Mouse (Mus musculus): Measurements from ENCODE around the gene Bicdl1.

Gene Bicdl1

DNA sequence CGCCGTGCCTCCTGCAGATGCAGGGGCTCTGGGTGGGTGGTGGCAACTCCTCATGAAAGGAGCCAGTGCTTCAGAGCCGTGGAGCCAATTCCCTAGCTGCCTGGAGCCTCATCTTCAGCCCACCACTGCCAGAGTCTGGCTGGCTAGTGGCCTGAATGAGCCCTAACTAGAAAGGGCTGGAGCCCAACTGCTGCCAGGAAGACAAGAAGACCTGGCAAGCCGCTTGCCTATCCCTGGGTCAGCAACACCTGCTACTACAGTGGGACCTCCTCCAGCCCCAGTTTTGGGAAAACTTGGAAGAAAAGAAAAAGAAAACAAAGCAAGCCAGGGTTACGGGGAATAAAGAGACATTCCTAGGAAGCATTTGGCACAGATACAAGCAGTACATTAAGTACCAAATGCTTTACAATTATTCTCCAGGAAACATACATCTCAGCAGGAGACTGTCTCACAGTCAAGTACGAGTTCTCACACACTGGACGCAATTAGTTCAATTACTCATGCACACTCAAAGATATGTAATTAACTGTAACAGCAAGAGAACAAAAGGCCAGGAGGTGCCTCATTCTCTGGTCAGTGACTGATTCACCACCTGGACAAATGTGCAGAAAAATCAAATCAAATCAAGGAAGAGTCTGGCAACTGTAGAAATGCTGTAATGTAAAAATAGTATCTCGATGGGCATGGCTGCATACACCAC lies 64.9 kb downstream of the Bicdl1 start:
- no peak for DNase-seq

DNA sequence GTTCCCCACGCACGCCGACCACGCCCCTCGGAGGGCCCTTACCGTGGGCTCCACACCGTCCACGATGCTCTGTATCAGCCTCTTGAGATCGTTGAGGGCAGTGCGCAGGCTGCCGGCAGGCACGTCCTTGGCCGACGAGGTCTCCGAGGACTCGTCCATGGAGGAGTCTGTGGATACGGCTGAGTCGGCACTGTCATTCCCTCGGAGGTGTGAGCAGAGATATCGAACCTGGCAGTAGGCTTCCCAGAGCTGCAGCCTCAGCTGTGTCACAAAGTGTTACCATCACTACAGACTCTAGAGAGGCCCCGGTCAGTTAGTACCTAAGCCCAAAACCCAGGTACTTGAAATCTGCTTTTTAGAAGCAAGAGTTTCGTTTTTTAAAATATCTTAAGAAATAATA lies 68.8 kb downstream of the Bicdl1 start:
- no peak for DNase-seq

DNA sequence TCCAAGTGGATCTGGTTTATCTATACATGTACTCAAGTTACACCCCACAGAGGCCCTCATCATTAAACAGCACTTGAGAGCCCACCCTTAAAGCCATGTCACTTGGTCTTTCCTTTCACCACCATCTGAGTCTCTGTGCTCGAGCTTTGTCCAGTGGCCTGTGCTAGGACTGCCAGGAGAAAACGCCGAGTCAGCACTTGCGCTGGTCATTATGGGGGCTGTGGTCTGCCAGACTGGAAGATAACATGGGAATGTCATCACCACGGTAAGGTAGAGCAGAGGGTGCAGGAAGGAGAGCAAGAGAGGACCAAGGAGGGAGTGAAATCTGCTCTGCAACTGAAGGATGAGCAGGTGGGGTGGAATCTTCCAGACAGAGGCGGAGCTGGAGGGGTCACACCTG lies 73.1 kb downstream of the Bicdl1 start:
- DNase-seq: no peak

DNA sequence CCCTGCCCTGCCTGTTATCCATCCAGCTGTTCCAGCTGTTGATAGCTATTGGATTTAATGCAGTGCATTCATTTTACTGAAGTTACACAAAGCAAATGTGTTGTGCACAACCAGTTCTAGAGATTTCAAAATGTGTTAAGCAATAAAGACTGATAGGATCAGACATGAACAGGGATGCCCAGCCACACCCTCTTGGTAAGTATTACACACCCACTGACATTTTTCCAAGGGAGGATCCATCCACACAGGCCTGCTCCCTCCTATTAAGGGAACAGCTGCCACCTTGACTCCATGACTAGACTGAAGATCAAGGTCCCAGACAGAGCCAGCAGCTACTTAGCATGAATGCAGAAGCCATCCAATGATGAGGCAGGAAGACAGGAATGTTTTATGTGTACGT lies 74.2 kb downstream of the Bicdl1 start:
- no peak for DNase-seq

DNA sequence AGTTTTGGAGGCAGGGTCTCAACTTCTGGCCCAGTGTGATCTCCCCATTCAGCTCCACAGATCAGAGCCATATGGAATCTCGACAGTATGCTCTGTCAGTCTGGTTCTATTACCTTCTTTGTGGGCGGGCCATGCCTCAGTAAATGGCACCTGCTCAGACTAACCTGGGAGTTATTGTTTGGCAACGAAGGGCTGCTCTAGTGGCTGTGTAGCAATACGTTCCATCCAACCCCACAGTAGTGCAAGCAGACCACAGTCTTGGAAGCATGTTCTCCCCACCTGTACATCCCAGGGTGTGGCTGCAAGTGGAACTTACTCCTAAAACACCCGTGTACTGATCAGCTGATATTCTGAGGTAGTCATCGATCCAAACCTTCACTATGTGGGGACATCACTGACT lies 74.7 kb downstream of the Bicdl1 start:
- DNase-seq: no peak

DNA sequence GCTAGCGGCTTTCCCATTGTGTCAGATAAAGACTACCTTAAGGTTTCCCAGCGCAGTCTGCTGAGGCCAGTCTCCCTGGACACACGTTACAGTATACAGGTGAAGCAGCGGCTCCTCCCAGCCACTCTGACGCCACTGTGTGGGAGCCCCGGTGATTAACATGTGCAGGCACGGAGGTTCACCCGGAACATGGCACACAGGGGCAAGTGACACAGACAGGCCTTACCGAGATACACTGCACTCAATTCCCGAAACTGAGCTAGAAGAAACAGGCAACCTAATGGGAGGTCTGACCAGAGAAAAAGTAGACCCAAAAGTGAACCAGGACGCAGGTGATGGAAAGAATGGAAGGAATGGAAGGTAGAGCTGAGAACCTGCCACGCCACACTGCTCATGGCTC lies 77.6 kb downstream of the Bicdl1 start:
- DNase-seq: no peak

DNA sequence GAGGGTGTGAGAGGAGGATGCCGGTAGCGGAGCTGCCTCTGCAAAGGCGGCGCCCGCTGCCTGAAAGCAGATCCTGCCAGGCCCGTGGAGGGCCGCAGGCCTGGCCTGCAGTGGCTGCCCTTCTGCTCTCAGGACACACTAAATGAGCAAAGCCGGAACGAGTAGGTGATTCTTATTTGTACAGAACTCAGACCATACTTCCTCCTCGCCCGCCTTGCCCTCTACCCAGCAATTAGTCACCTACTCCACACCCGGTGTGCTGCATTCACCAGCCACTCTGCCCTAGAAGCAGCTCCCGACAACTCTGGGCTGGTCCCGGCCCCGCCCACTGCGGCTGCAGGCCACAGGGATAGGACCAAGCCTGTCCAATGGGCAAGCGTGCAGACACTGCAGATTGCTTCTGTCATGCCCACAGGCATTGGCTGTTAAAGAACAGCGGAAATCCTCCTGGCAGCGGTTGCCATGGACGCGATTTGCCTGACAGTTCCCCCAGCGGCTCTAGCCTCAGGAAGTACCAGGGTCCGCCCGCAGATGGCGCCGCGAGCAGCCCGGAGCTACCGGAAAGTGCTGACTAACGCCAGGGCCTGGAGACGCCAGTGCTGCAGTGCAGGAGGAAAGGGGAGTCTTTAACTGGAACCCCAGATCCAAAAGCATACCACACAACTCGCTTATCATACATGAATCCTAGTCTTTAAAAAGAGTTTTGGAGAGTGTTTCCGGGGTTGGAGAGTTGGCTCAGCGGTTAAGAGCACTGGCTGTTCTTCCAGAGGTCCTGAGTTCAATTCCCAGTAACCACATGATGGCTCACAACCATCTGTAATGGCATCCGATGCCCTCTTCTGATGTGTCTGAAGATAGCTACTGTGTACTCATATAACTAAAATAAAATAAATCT lies 78.5 kb downstream of the Bicdl1 start:
- peak; percentile 100 for DNase-seq

DNA sequence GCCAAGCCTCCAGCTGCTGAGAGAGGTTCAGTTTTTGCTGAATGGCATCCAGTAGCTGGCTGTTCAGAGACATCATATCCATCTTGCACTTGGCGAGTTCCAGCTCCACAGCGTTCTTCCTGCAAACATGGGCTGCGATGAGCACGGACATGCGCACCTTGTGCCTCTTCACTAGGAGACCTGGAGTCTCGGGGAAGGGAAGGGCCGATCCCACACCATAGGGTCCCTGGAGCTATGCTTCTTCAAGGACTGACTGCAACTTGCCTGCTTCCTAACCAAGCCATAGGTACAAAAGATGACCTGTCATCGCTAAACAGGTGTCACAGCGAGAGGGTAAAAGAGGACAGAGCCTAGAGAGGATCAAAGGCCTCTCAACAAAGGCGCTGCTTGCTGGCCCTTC lies 79.6 kb downstream of the Bicdl1 start:
- DNase-seq: no peak

DNA sequence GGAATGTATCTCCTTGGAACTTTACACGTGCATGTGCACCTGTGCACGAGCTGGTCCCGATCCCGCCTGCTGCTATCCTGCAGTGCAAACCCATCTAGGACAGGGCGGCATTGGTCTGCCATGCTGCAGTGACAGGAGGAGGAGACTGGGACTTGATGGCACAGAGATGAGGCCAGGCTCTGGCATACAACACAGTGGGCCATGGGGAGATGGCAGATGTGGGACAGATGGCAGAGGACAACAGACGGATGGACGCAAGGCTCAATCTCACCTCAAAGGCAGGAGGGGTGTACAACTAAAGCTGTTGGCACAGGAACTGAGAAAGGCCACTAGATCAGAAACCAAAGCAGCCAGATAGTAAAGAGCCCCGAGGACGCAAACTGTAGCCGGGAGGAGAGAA lies 80.5 kb downstream of the Bicdl1 start:
- DNase-seq: no peak

DNA sequence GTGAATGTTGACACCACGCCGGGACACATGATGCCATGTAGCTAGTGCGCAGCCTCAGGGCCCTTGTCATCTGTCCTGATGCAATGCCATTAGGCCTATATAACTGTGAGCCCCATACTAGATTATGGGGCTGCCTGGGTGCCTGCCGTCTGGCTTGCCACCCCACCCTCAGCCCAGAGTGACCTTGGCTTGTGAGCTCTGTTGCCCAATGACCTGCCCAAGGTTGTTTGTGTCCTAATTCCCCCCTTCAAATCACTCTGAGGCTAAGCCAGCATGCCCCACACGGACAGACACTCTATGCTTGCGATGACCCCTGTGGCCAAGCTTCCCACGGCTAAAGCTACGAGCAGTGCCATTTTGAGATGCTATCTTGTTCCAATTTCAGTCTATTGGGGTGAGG lies 81.7 kb downstream of the Bicdl1 start:
- no peak for DNase-seq

DNA sequence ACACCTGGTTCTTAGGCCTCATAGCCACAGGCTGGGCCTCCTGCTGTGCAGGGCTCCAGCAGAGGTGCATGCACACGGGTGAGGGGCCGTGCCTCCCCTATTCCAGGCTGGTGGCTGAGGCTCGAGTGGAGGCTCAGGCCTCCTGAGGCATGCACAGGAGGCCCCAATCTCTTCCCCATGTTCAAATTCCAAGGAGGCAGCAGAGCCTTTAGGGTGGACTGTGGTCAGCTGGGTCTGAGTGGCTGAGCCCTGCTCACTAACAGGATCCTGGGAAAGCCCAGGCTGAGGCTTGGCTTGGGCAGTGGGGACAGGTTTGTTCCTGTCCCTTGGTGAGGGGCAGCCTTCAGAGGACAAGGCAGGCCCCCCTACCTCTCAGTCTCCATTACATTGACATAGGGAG lies 82.5 kb downstream of the Bicdl1 start:
- peak; percentile 33 for DNase-seq

DNA sequence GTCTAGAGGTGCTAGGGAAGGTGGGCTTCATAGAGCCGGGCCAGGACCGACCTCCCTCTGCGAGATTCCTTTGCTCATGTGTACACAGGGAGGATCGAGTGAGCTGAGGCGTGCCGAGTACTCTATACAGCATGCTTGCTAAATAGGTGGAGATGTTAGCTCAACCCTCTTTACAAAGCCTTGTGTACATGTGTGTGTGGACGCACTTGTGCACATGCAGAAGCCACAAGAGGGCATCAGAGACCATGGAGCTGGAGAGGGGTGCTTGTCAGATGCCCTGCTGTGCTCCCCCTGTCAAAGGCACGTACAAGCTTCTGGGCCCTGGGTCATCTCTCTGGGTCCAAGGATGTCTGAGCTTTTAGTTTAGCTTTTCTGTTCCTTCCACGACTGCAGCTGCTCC lies 87.2 kb downstream of the Bicdl1 start:
- no peak for DNase-seq

DNA sequence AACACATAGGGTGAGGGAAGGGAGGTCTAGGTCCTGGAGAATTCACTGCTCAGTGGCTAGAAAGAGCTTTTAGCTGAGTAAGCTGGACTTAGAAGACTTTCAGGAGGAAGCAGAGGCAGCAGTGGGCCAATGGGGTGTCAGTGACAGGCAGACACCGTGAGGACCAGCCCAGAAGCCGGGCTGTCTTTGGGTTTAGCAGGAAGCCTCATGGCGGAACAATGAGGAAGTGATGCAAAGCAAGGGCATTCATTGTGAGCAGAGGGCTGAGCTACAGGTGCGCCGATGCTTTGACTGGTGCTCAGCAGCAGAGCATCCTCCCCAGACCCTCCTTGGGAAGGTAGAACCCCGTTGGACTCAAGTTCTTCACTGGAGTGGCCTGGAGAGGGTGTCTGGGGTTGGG lies 95.9 kb downstream of the Bicdl1 start:
- no peak for DNase-seq

DNA sequence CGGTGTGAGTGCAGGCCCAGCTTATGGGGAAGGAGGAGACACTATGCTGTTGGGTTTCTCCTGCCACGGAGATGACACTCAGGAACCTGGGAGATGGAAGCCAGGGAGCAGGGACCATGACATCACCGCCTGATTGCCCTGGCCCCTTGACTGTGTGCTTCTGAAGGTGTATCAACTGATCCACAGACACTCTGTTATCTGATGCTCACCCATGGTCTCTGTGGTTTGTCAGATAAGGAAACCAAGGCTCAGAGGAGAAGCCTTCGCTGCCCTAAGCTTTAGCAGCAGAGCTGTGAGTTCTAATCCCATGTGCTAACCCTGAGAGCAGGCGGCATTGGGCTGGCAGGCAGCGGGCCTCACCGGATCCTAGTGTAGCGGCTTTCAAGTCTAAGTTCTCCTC lies 97.4 kb downstream of the Bicdl1 start:
- no peak for DNase-seq

DNA sequence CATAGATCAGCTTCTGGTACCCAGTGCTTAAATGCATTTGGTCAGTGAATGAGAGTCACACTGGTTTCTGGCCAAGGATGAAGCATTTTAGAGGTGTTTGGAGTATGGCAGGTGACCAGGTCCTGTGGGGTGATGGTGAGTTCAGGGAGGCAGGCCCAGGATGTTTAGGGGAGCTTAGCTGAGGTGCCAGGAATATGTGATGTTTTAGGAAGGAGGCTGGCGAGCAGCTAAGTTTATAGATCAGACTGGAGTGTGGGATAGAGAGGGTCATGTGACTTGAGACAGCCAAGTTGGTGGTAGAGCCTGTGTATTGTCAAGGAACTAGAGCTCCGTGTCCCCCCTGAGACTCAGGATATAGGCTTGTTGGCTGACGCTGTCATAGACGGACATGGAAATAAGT lies 98.4 kb downstream of the Bicdl1 start:
- DNase-seq: no peak

DNA sequence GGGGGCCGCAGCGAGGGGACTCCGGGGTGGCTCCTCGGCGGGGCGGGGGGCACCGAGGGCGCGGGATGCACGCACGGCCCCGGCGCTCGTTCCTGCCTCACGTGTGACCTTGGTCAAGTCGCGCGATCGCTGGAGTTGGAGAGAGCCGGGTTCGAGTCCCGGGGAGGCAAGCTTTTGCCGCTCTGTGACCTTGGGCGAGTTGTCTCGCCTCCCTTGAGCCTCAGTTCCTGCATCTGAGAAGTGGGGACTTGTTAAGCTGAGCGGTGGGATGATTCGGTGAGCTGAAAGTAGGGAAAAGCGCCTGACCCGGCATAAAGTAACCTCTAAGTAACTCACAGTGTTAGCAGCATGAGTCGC lies 99.1 kb downstream of the Bicdl1 start:
- no peak for DNase-seq

DNA sequence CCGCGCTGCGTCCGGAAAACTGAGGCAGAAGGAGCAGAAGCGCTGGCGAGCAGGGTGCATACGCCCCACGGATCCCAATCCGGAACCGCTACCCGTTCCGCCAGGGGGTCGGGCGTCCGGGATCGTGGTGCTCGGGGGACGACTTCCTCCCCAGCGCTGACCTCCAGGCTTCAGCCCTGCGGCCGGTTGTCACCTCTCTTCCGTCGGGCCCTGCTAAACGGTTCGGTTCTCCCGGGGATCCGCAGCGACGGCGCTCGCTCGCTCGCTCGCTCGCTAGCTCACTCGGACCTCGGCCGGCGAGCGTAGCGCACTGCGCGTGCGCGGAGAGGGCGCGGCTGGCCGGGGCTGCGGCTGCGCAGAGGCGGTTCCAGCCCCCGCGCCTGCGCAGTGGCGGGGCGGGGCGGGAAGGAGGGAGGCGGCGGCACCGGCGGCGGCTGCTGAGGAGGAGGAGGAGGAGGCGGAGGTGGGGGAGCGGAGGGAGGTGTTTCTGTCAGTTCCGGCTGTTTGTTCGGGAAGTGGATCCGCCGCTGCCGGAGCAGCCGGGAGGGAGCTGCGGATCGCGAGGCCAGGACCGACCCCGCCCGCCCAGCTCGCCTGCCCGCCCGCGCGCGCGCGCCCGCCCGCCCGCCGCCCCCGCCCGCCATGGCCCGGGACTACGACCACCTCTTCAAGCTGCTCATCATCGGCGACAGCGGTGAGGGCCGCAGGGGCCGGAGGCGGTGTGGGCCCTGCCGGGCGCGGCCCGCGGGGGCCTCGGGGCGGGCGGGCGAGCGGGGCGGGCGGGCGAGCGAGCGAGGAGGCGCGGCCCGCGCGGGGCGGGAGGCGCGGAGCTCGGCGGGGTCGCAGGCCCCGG lies 99.7 kb downstream of the Bicdl1 start, which contains the start of gene Rab35:
Gene Rab35, plus strand, starts transcription at position 404 of the 853 bp plus-strand sequence.
- DNase-seq: peak; percentile 94

DNA sequence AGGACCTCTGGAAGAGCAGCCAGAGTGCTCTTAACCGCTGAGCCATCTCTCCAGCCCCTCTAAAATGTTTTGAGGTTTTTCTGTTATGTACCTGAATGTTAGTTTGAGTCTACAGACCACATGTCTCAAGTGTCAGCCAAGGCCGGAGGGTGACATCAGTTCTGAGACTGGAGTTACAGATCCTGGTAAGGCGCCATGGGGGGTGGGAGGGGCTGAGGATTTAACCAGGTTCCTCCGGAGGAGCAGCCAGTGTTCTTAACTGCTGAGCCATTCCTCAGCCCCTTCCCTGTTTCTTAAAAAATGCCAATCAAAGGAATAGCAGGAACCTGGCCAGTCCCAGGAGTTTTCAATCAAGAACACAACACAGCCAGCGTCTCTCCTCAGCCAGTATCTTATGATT lies 101.1 kb downstream of the Bicdl1 start:
- DNase-seq: no peak

DNA sequence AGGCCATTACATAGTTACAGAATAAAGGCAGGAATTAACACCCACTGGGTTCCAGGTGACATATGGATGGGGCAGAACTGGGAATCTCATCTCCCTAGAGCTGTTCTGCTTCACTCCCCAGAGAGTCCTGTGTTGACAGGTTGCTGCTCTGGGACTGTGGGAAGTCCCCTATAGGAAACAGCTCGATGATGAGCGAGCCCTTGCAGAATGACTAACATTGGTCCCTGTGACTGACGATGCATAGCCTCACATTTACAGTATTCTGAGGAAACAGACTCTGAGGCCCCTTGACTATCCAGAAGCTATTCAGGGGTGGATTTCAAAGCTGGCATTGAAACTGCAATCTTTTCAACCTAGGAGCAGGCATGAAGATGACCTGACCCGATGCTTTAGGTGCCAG lies 101.7 kb downstream of the Bicdl1 start:
- DNase-seq: no peak

DNA sequence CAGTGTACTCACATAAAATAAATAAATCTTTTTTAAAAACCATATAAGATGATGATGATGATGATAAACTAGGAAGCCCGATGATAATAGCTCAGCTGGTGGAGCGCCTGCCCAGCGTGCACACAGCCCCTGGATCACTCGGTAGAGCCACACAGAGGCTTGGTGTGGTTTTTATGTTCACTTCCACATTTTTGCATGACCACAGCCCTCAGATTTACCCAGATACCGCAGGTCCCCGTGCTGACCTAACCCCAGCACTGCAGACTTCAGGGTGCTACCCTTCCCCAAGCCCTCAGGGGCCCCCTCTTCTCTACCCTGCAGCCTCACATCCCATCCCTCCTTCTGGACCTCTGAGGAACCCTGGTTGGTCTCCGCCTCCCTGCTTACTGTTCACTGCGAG lies 103.3 kb downstream of the Bicdl1 start:
- no peak for DNase-seq

DNA sequence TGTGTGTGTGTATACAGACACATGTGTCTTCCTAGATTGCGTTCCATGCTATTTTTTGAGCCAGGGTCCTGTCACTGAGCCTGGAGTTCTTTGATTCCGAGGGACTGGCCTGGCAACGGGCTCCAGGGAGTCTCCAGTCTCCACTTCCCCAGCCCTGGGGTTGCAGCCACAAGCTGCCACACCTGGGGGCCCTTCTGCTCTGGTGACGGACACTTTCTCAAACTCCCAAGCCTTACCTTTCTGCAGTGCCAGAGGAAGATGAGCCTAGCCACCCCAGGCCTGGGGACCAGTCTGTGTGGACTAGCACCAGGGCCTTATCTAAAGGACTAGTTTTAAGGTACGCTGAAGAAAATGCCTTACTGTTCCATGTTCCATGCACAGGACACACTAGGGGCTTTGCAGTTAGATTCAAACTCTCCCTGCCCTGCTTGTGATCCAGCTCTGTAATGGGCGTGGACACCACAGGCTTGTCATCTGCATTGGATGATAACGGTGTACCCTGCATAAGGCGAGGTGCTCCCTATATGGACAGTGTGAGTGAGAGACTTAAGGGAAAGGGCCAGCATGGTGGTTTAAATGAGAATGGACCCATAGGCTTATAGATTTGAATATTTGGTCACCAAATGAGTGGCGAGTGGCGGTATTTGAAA lies 105.1 kb downstream of the Bicdl1 start:
- DNase-seq: no peak

DNA sequence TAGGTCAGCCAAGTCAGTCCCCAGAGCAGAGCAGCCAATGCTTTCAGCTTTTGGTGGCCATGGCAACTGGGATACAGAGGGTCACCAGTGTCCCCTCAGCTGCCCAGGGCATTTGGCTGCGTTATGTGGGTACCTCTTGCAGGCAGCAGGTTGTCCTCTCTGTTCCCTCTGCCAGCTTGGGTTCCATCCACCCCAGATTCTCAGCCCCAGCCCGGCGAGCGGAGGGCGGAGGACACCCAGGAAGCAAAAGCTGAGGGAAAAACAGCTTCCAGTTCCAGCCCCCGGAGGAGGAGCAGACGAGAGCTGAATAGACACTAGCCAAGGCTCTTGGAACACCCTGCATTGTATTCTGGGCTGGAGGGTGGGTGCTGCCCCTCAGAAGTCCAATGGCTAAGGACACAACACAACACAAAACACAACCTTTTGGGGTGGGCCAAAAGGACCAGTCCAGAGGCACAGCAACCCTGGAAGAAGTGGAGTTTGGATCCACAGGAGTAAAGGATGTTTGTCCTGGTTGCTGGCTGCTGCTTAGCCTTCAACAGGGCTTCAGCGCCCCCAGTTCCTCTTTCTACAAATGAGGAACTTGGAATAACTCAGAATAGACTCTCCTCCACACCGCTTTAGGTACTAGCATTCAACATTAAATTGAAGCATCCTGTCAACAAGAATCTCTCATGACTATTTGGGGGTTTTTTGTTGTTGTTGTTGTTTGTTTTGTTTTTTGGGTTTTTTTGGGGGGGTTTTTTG lies 107.6 kb downstream of the Bicdl1 start:
- no peak for DNase-seq

All from kidney, adult 11 months (tissue).